In the genomic region with DNA sequence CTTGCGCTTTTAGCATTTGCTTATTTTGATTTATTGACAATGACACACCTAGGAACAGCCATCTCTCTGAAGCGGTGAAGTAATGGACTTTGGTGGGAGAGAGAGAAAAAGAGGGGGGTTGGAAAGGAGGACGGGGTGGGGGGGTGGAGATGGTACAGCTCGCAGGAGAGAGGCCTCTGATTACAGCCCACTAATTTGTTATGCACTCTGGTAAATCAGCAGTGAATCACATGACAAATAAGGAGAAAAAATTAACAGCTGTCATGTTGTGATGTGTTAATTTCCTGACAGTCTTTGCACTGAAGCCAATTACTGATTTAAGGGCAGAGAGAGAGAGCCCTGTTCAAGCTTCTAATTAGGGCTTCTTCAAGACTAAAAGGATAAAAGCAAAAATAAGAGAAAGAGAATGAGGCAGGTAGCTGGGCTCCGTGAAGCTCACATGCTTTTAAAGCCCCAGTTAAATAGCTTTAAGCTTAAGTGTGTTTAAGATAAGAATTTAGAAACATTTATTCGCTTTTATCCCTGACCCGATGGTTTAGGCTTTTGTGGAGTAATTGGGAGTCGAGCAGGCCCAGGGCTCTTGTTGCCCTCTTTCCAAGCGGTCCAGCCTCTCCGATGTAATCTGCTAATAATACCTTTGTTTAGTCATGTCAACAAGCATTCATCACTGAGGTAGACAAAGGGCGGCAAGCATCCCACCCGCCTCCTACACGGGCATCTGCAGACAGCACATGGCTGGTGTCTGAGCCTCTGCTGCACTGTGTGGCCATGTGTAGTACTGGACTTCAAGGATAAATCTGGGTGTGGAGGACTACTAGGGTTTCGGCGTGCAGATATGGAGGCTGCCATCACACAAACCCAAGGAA, we compare ENCODE assay signal across 14 mouse cellular contexts.
DNase-seq lines count a peak whose midpoint lies in the region; ATAC-seq and TF ChIP-seq lines count a peak whose summit lies in the region.
"Had no signal": no experiment of that assay in that cellular context is flagged by ENCODE, and none has a peak within 500 bp of the region (broad histone marks: within the 10 kb centered on the region; RNA-seq: fewer than 3 reads in every experiment).

No protein-coding gene starts in this region.

- TF ChIP-seq CTCF in hindbrain, postnatal 0 days (IDR thresholded peaks at IDR 0.05; ENCODE audit: low read depth) = peak; percentile 40

- peak; percentile 68; the same call in 1 of the 2 replicates for ATAC-seq in neural tube, embryonic 12.5 days (ENCODE audit: low FRiP score, low read depth)
- ATAC-seq in forebrain, embryonic 11.5 days (replicated peaks; ENCODE audit: low FRiP score) = peak; percentile 94
- peak; percentile 53; the same call in 1 of the 2 replicates for ATAC-seq in hindbrain, postnatal 0 days
- ATAC-seq in activated CD4-positive, CD25-positive, alpha-beta regulatory T cell, adult 4 months = no peak

- H3K4me2 ChIP-seq in neural tube, embryonic 12.5 days (replicated peaks) = no peak overlapping the region
- no peak overlapping the region for H3K4me2 ChIP-seq in forebrain, embryonic 11.5 days (ENCODE audit: low read depth, low read length, severe bottlenecking)
- no peak overlapping the region for H3K4me2 ChIP-seq in hindbrain, postnatal 0 days (ENCODE audit: low read depth, low read length)
- H3K4me2 ChIP-seq: limb, embryonic 15.5 days had no signal

- no peak overlapping the region for H3K9ac ChIP-seq in neural tube, embryonic 12.5 days
- H3K9ac ChIP-seq in forebrain, embryonic 11.5 days (ENCODE audit: low read length) = no peak overlapping the region
- no peak overlapping the region for H3K9ac ChIP-seq in hindbrain, postnatal 0 days (replicated peaks; ENCODE audit: low read length)
- H3K9ac ChIP-seq: limb, embryonic 15.5 days had no signal

- H3K4me1 ChIP-seq in neural tube, embryonic 12.5 days = no peaks in the 10 kb centered on the region
- no peaks in the 10 kb centered on the region for H3K4me1 ChIP-seq in forebrain, embryonic 11.5 days (replicated peaks; ENCODE audit: control insufficient read depth, insufficient read depth, low read length)
- no peaks in the 10 kb centered on the region for H3K4me1 ChIP-seq in hindbrain, postnatal 0 days (ENCODE audit: insufficient read depth, low read length)
- H3K4me1 ChIP-seq: limb, embryonic 15.5 days had no signal

- WGBS in neural tube, embryonic 12.5 days = 65% methylated on average over 15 of the region's 15 CpGs
- 34% methylated on average over 15 of the region's 15 CpGs for WGBS in forebrain, embryonic 11.5 days
- WGBS in hindbrain, postnatal 0 days = 55% methylated on average over 15 of the region's 15 CpGs

- no peaks in the 10 kb centered on the region for H3K36me3 ChIP-seq in neural tube, embryonic 12.5 days
- H3K36me3 ChIP-seq in forebrain, embryonic 11.5 days (ENCODE audit: control insufficient read depth, insufficient read depth, low read length) = no peaks in the 10 kb centered on the region
- no peaks in the 10 kb centered on the region for H3K36me3 ChIP-seq in hindbrain, postnatal 0 days (ENCODE audit: insufficient read depth, low read length)
- H3K36me3 ChIP-seq: limb, embryonic 15.5 days had no signal

- no peaks in the 10 kb centered on the region for H3K27me3 ChIP-seq in neural tube, embryonic 12.5 days (replicated peaks)
- H3K27me3 ChIP-seq in forebrain, embryonic 11.5 days (ENCODE audit: control insufficient read depth, insufficient read depth, low read length) = no peaks in the 10 kb centered on the region
- H3K27me3 ChIP-seq in hindbrain, postnatal 0 days (ENCODE audit: insufficient read depth, low read length) = no peaks in the 10 kb centered on the region
- H3K27me3 ChIP-seq: limb, embryonic 15.5 days had no signal

- H3K27ac ChIP-seq in neural tube, embryonic 12.5 days = no peak overlapping the region
- H3K27ac ChIP-seq in forebrain, embryonic 11.5 days (ENCODE audit: low read depth, low read length) = peak overlapping the region; percentile 62; the same call in 1 of the 2 replicates
- no peak overlapping the region for H3K27ac ChIP-seq in hindbrain, postnatal 0 days
- H3K27ac ChIP-seq: limb, embryonic 15.5 days; macrophage had no signal

- H3K9me3 ChIP-seq in neural tube, embryonic 12.5 days = no peaks in the 10 kb centered on the region
- no peaks in the 10 kb centered on the region for H3K9me3 ChIP-seq in forebrain, embryonic 11.5 days (ENCODE audit: control insufficient read depth, low read length)
- H3K9me3 ChIP-seq in hindbrain, postnatal 0 days (ENCODE audit: low read length) = no peaks in the 10 kb centered on the region
- H3K9me3 ChIP-seq: limb, embryonic 15.5 days had no signal

- H3K4me3 ChIP-seq in neural tube, embryonic 12.5 days = no peak overlapping the region
- no peak overlapping the region for H3K4me3 ChIP-seq in forebrain, embryonic 11.5 days (ENCODE audit: low read depth, low read length)
- no peak overlapping the region for H3K4me3 ChIP-seq in hindbrain, postnatal 0 days (ENCODE audit: low read length)
- H3K4me3 ChIP-seq: limb, embryonic 15.5 days had no signal

- no peak for DNase-seq in neural tube, embryonic 10.5 days (ENCODE audit: extremely low spot score, low spot score)
- peak; percentile 73 for DNase-seq in forebrain, embryonic 11.5 days (ENCODE audit: low spot score)
- DNase-seq in hindbrain, postnatal 0 days (ENCODE audit: low spot score) = peak; percentile 34
- DNase-seq in retina, postnatal 7 days (ENCODE audit: low read depth, low spot score) = peak; percentile 16
- no peak for DNase-seq in gastrocnemius, postnatal 4 days (ENCODE audit: low spot score in 2 of 2)
- DNase-seq in cerebellum, adult 8-10 months = no peak
- DNase-seq: cerebellum, postnatal 14 days; heart, postnatal 36 days; kidney, adult 18-20 months; lung, adult 2 months had no signal

Comparison
In these comparisons a context has a peak if more than half of its experiments do, and no peak if none do; other contexts are left out.
1. DNase-seq: peak in forebrain, embryonic 11.5 days (single experiment), hindbrain, postnatal 0 days (single experiment) and retina, postnatal 7 days (single experiment); none in neural tube, embryonic 10.5 days (single experiment), gastrocnemius, postnatal 4 days (0 of 2) and cerebellum, adult 8-10 months (single experiment).